Mouse (Mus musculus) frontal cortex, postnatal 25 days (tissue): Measurements from ENCODE around the gene Zc3h10.

Source experiments
- DNase-seq, 2 experiments: peaks; one replicate each; pipeline ENCODE4 v3.0.0; 2022; ENCODE audit warnings: low spot score in 2 of 2

Zc3h10 gene

GRCm38 (mm10) chr10:128547361-128548032, at the start of gene Zc3h10:
Gene Zc3h10 (minus strand): TSS chr10:128547774.
- DNase-seq = peak; percentile 79 to 89

- DNase-seq = no peak
Observed at GRCm38 (mm10) chr10:128592797-128593196, 45.2 kb upstream of the Zc3h10 start.

- no peak for DNase-seq
Observed at GRCm38 (mm10) chr10:128591436-128591835, 43.9 kb upstream of the Zc3h10 start.

- no peak for DNase-seq
Observed at GRCm38 (mm10) chr10:128590193-128590690, 42.7 kb upstream of the Zc3h10 start.

GRCm38 (mm10) chr10:128589464-128590192, 42.1 kb upstream of the Zc3h10 start, which contains the start of gene Erbb3:
Gene Erbb3 (minus strand): TSS chr10:128589652.
- no peak for DNase-seq

GRCm38 (mm10) chr10:128588775-128589463, 41.3 kb upstream of the Zc3h10 start:
- DNase-seq = no peak

GRCm38 (mm10) chr10:128588136-128588535, 40.6 kb upstream of the Zc3h10 start:
- no peak for DNase-seq

- no peak for DNase-seq
Observed at GRCm38 (mm10) chr10:128587697-128588096, 40.1 kb upstream of the Zc3h10 start.

- no peak for DNase-seq
Observed at GRCm38 (mm10) chr10:128587120-128587519, 39.5 kb upstream of the Zc3h10 start.

GRCm38 (mm10) chr10:128586546-128586945, 39.0 kb upstream of the Zc3h10 start:
- no peak for DNase-seq

- DNase-seq = no peak
Observed at GRCm38 (mm10) chr10:128584386-128584785, 36.8 kb upstream of the Zc3h10 start.

- no peak for DNase-seq
Observed at GRCm38 (mm10) chr10:128583644-128584043, 36.1 kb upstream of the Zc3h10 start.

- no peak for DNase-seq
Observed at GRCm38 (mm10) chr10:128579731-128580130, 32.2 kb upstream of the Zc3h10 start.

GRCm38 (mm10) chr10:128579298-128579697, 31.7 kb upstream of the Zc3h10 start:
- no peak for DNase-seq

GRCm38 (mm10) chr10:128578330-128578729, 30.8 kb upstream of the Zc3h10 start:
- no peak for DNase-seq

- DNase-seq = no peak
Observed at GRCm38 (mm10) chr10:128575063-128575462, 27.5 kb upstream of the Zc3h10 start.

GRCm38 (mm10) chr10:128565788-128566531, 18.4 kb upstream of the Zc3h10 start, which contains the start of gene Pa2g4:
Gene Pa2g4 (minus strand): TSS chr10:128565987.
- DNase-seq = peak; percentile 94 to 98

- no peak for DNase-seq
Observed at GRCm38 (mm10) chr10:128565206-128565787, 17.7 kb upstream of the Zc3h10 start.

- DNase-seq = no peak
Observed at GRCm38 (mm10) chr10:128563544-128563943, 16.0 kb upstream of the Zc3h10 start.

- no peak for DNase-seq
Observed at GRCm38 (mm10) chr10:128556963-128557362, 9.4 kb upstream of the Zc3h10 start.

- DNase-seq = no peak
Observed at GRCm38 (mm10) chr10:128556286-128556685, 8.7 kb upstream of the Zc3h10 start.
